Mouse (Mus musculus) hindbrain, embryonic 10.5 days (tissue): ENCODE measurements around the gene Tufm. TPM values are rescaled to one million over a fixed set of nuclear protein-coding genes. Genes with fewer than 3 reads are reported as not detected.

ENCODE experiments used
- polyA plus RNA-seq: library from polyadenylated mRNA; unstranded; fragments of >200 nt; fragmentation: Nextera tagmentation; extraction: Ambion mirVana; gene quantifications from 2 replicates; pipeline ENCODE4 v1.2.1, GENCODE M21; 2016

Tufm gene
- polyA plus RNA-seq, 1 experiment from 2014 or later = 156 TPM

Other genes with a start within 250 kb of the Tufm start
- gene Sbk1, start 214.7 kb upstream of the Tufm start, polyA plus RNA-seq = 100 and 180 TPM in 2 replicates
- gene Lat, start 117.8 kb upstream of the Tufm start, polyA plus RNA-seq = 3.5 and 3.9 TPM in 2 replicates
- 66.8 and 68.6 TPM in 2 replicates for gene Spns1, start 109.9 kb upstream of the Tufm start, polyA plus RNA-seq
- gene Nfatc2ip, start 90.6 kb upstream of the Tufm start, polyA plus RNA-seq = 3.1 and 3.7 TPM in 2 replicates
- gene Cd19, start 72.5 kb upstream of the Tufm start, polyA plus RNA-seq = not detected in 2 replicates
- gene Rabep2, start 58.6 kb upstream of the Tufm start, polyA plus RNA-seq = 28.7 and 28.8 TPM in 2 replicates
- gene Atp2a1, start 24.3 kb upstream of the Tufm start, polyA plus RNA-seq = 1.1 and 3.0 TPM in 2 replicates
- gene Sh2b1, start 11.9 kb upstream of the Tufm start, polyA plus RNA-seq = 54.4 and 61.0 TPM in 2 replicates
- 53.4 and 66.8 TPM in 2 replicates for gene Atxn2l, start 16.1 kb downstream of the Tufm start, polyA plus RNA-seq
- 185 and 213 TPM in 2 replicates for gene Eif3c, start 79.0 kb downstream of the Tufm start, polyA plus RNA-seq
- gene Apobr, start 97.6 kb downstream of the Tufm start, polyA plus RNA-seq = 0.47 TPM in 2 replicates
- 27.3 and 29.9 TPM in 2 replicates for gene Cln3, start 98.5 kb downstream of the Tufm start, polyA plus RNA-seq
- not detected in 2 replicates for gene Il27, start 107.6 kb downstream of the Tufm start, polyA plus RNA-seq
- 1.4 and 2.7 TPM in 2 replicates for gene Nupr1, start 143.5 kb downstream of the Tufm start, polyA plus RNA-seq
- 57.6 and 62.7 TPM in 2 replicates for gene Sgf29, start 161.9 kb downstream of the Tufm start, polyA plus RNA-seq
- 0.19 and 0.30 TPM in 2 replicates for gene Sult1a1, start 189.1 kb downstream of the Tufm start, polyA plus RNA-seq
- 208 and 212 TPM in 2 replicates for gene Bola2, start 208.0 kb downstream of the Tufm start, polyA plus RNA-seq
- gene Slx1b, start 208.4 kb downstream of the Tufm start, polyA plus RNA-seq = 15.3 and 16.6 TPM in 2 replicates
- 49.2 and 59.5 TPM in 2 replicates for gene Coro1a, start 220.4 kb downstream of the Tufm start, polyA plus RNA-seq